Comparison of ENCODE assay signal across 7 mouse cellular contexts in the genomic region with DNA sequence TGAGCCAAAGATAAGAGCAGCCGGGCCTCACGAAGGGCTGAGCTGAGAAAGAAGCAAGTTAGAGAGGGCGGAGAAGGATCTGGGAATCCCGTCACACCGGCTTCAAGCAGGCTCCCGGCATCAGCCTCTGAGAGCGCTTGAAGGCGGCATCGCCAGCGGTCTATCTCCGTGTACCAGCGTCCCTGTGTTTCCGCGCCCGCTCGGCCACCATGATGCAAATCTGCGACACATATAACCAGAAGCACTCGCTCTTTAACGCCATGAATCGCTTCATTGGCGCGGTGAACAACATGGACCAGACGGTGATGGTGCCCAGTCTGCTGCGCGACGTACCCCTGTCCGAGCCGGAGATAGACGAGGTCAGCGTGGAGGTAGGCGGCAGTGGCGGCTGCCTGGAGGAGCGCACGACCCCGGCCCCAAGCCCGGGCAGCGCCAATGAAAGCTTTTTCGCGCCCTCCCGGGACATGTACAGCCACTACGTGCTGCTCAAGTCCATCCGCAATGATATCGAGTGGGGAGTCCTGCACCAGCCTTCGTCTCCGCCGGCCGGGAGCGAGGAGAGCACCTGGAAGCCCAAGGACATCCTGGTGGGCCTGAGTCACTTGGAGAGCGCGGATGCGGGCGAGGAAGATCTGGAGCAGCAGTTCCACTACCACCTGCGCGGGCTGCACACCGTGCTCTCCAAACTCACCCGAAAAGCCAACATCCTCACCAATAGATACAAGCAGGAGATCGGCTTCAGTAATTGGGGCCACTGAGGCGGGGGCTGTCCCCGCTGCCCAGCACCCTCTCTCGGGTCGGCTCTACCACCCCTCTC. TPM values are rescaled to one million over a fixed set of nuclear protein-coding genes. Genes with fewer than 3 reads are reported as not detected.
DNase-seq lines count a peak whose midpoint lies in the region; ATAC-seq and TF ChIP-seq lines count a peak whose summit lies in the region.

No protein-coding gene starts in this region.

- WGBS in forebrain, embryonic 13.5 days: 18% methylated on average over 61 of the region's 61 CpGs
- WGBS in hindbrain, embryonic 13.5 days: 11% methylated on average over 61 of the region's 61 CpGs
- 14% methylated on average over 61 of the region's 61 CpGs for WGBS in midbrain, embryonic 13.5 days

- DNase-seq in MEL (ENCODE audit: low read depth, low spot score): peak; percentile 75
- peak; percentile 58 for DNase-seq in brain, adult 2 months (ENCODE audit: low read depth, low spot score)
- DNase-seq in left cerebral cortex, adult 2 months (ENCODE audit: extremely low spot score in 1 of 2, low spot score in 2 of 2): peak; percentile 31 to 34
- DNase-seq in spleen, postnatal 36 days (ENCODE audit: low spot score in 2 of 2): peak; percentile 7 to 16

- no peak; a peak in 1 of 4 replicates for TF ChIP-seq POLR2A in MEL (IDR thresholded peaks at IDR 0.05; ENCODE audit: control insufficient read depth in 1 of 2, insufficient read depth in 1 of 2, low read depth in 1 of 2, low read length in 2 of 2, poor library complexity in 1 of 2)

- H3K79me2 ChIP-seq in MEL (ENCODE audit: control insufficient read depth, insufficient read depth, low read length, poor library complexity): peaks cover 21% of the 10 kb centered on the region

- H3K9me3 ChIP-seq in MEL (replicated peaks; ENCODE audit: insufficient read depth, low read length): no peaks in the 10 kb centered on the region
- H3K9me3 ChIP-seq in forebrain, embryonic 13.5 days (replicated peaks): no peaks in the 10 kb centered on the region
- no peaks in the 10 kb centered on the region for H3K9me3 ChIP-seq in hindbrain, embryonic 13.5 days
- H3K9me3 ChIP-seq in midbrain, embryonic 13.5 days: no peaks in the 10 kb centered on the region

- peak overlapping the region; percentile 85 to 93 for H3K4me3 ChIP-seq in MEL (ENCODE audit: control insufficient read depth in 1 of 2, insufficient read depth in 1 of 2, low read depth in 2 of 2, low read length in 2 of 2)
- H3K4me3 ChIP-seq in forebrain, embryonic 13.5 days: peak overlapping the region; percentile 58
- peak overlapping the region; percentile 62 for H3K4me3 ChIP-seq in hindbrain, embryonic 13.5 days
- H3K4me3 ChIP-seq in left cerebral cortex, adult 2 months: peak overlapping the region; percentile 62
- H3K4me3 ChIP-seq in midbrain, embryonic 13.5 days (replicated peaks): peak overlapping the region; percentile 57

- TF ChIP-seq EP300 in MEL (IDR thresholded peaks at IDR 0.05; ENCODE audit: low read depth in 1 of 2, low read length in 2 of 2): no peak

- no peak for TF ChIP-seq CTCF in MEL (IDR thresholded peaks at IDR 0.05 in 2 of 3, conservative IDR thresholded peaks at IDR 0.05 in 1 of 3; ENCODE audit: control insufficient read depth in 1 of 3, insufficient read depth in 1 of 3, low read depth in 2 of 3, low read length in 3 of 3, poor library complexity in 1 of 3, severe bottlenecking in 1 of 3)
- no peak for TF ChIP-seq CTCF in left cerebral cortex, adult 2 months (IDR thresholded peaks at IDR 0.05)

- H3K4me1 ChIP-seq in MEL (ENCODE audit: control insufficient read depth in 1 of 2, insufficient read depth in 2 of 2, low read length in 2 of 2): peaks cover 12 to 26% of the 10 kb centered on the region in 2 experiments
- peaks cover 15% of the 10 kb centered on the region; the same call in 1 of the 2 replicates for H3K4me1 ChIP-seq in forebrain, embryonic 13.5 days
- H3K4me1 ChIP-seq in hindbrain, embryonic 13.5 days (replicated peaks): peaks cover 8% of the 10 kb centered on the region; the same call in 1 of the 2 replicates
- peaks cover 21% of the 10 kb centered on the region for H3K4me1 ChIP-seq in midbrain, embryonic 13.5 days (replicated peaks)

- TF ChIP-seq RAD21 in MEL (IDR thresholded peaks at IDR 0.05; ENCODE audit: low read depth, low read length): no peak

- peak overlapping the region; percentile 89 for H3K27ac ChIP-seq in MEL (ENCODE audit: control insufficient read depth, low read depth, low read length)
- H3K27ac ChIP-seq in forebrain, embryonic 13.5 days: peak overlapping the region; percentile 89
- H3K27ac ChIP-seq in hindbrain, embryonic 13.5 days: peak overlapping the region; percentile 91
- peak overlapping the region; percentile 88 for H3K27ac ChIP-seq in left cerebral cortex, adult 2 months
- H3K27ac ChIP-seq in midbrain, embryonic 13.5 days: peak overlapping the region; percentile 86

- 0 out of 2 replicates have a peak, but pooled peaks have one; percentile 5 for ATAC-seq in forebrain, embryonic 13.5 days
- peak; percentile 33 for ATAC-seq in hindbrain, embryonic 13.5 days (ENCODE audit: low FRiP score)
- ATAC-seq in midbrain, embryonic 13.5 days: peak; percentile 18

- intact Hi-C loops in left cerebral cortex, adult 2 months (cut with DNase I): loop anchor here (2.0 to 10.0 kb wide), 2 partner anchors 275 to 1357 kb away; no protein-coding TSS in a partner anchor

- H3K4me2 ChIP-seq in forebrain, embryonic 13.5 days: peak overlapping the region; percentile 60
- peak overlapping the region; percentile 62 for H3K4me2 ChIP-seq in hindbrain, embryonic 13.5 days
- H3K4me2 ChIP-seq in midbrain, embryonic 13.5 days (replicated peaks): peak overlapping the region; percentile 67

- peaks cover 0 to 30% of the 10 kb centered on the region in 2 experiments; a peak in 2 of 4 replicates for H3K36me3 ChIP-seq in MEL (ENCODE audit: control insufficient read depth in 1 of 2, insufficient read depth in 2 of 2, low read length in 2 of 2)
- H3K36me3 ChIP-seq in forebrain, embryonic 13.5 days (ENCODE audit: poor library complexity, severe bottlenecking): no peaks in the 10 kb centered on the region
- H3K36me3 ChIP-seq in hindbrain, embryonic 13.5 days: no peaks in the 10 kb centered on the region
- H3K36me3 ChIP-seq in midbrain, embryonic 13.5 days: no peaks in the 10 kb centered on the region

- H3K9ac ChIP-seq in MEL (ENCODE audit: control insufficient read depth, low read depth, low read length, poor library complexity, severe bottlenecking): peak overlapping the region; percentile 87
- peak overlapping the region; percentile 83 for H3K9ac ChIP-seq in forebrain, embryonic 13.5 days
- H3K9ac ChIP-seq in hindbrain, embryonic 13.5 days: peak overlapping the region; percentile 90
- peak overlapping the region; percentile 82 for H3K9ac ChIP-seq in midbrain, embryonic 13.5 days (replicated peaks)

- no peaks in the 10 kb centered on the region for H3K27me3 ChIP-seq in MEL (ENCODE audit: control insufficient read depth in 1 of 2, insufficient read depth in 2 of 2, low read length in 2 of 2)
- no peaks in the 10 kb centered on the region for H3K27me3 ChIP-seq in forebrain, embryonic 13.5 days
- no peaks in the 10 kb centered on the region for H3K27me3 ChIP-seq in hindbrain, embryonic 13.5 days
- no peaks in the 10 kb centered on the region for H3K27me3 ChIP-seq in midbrain, embryonic 13.5 days

TF ChIP-seq in MEL, 35 proteins besides CTCF, POLR2A, EP300 and RAD21:
- TF ChIP-seq SIN3A (IDR thresholded peaks at IDR 0.05; ENCODE audit: low read length): 0 out of 2 replicates have a peak, but pooled peaks have one; percentile 16
- TF ChIP-seq JUND (IDR thresholded peaks at IDR 0.05; ENCODE audit: low read depth, low read length): no peak
- TF ChIP-seq ZKSCAN1 (IDR thresholded peaks at IDR 0.05; ENCODE audit: low read depth, low read length): no peak
- peak; percentile 7; the same call in 1 of the 2 replicates for TF ChIP-seq MXI1 (IDR thresholded peaks at IDR 0.05; ENCODE audit: low read depth, low read length)
- peak; percentile 19; the same call in 1 of the 2 replicates for TF ChIP-seq E2F4 (IDR thresholded peaks at IDR 0.05; ENCODE audit: borderline replicate concordance, low read depth, low read length)
- TF ChIP-seq NELFE (IDR thresholded peaks at IDR 0.05; ENCODE audit: low read depth, low read length): no peak
- no peak for TF ChIP-seq ZMIZ1 (IDR thresholded peaks at IDR 0.05; ENCODE audit: low read depth, low read length)
- 0 out of 2 replicates have a peak, but pooled peaks have one; percentile 1 for TF ChIP-seq ETS1 (IDR thresholded peaks at IDR 0.05; ENCODE audit: low read depth, low read length)
- no peak for TF ChIP-seq KAT2A (conservative IDR thresholded peaks at IDR 0.05; ENCODE audit: low read depth, low read length)
- TF ChIP-seq NRF1 (IDR thresholded peaks at IDR 0.05; ENCODE audit: insufficient read depth, low read depth, low read length, poor library complexity, severe bottlenecking): no peak
- no peak for TF ChIP-seq TBP (IDR thresholded peaks at IDR 0.05; ENCODE audit: low read depth, low read length)
- TF ChIP-seq CHD1 (IDR thresholded peaks at IDR 0.05; ENCODE audit: low read depth, low read length): no peak; the same call in 1 of the 2 replicates
- TF ChIP-seq GATA1 (IDR thresholded peaks at IDR 0.05; ENCODE audit: low read depth, low read length): peak; percentile 38; the same call in 1 of the 2 replicates
- no peak for TF ChIP-seq CHD2 (IDR thresholded peaks at IDR 0.05; ENCODE audit: low read length)
- no peak for TF ChIP-seq HCFC1 (IDR thresholded peaks at IDR 0.05; ENCODE audit: low read depth, low read length)
- no peak for TF ChIP-seq MAZ (IDR thresholded peaks at IDR 0.05; ENCODE audit: low read depth, low read length)
TF ChIP-seq in MEL: peak in this region for 5.

RNA-seq across cellular contexts. Expression of a gene that starts 3.4 kb away (rescaled TPM):
- total RNA-seq in MEL (2012; rRNA removed): 41.2 and 50.5 TPM in 2 replicates
- 10 to 100 TPM in 1 of 2 experiments, not detected in 1; 60.1 TPM for polyA plus RNA-seq in MEL (2012; ENCODE audit: insufficient read depth in 1 of 2, insufficient read length in 2 of 2, low read depth in 1 of 2, low replicate concordance in 2 of 2, missing spikeins in 1 of 2)
- polyA plus RNA-seq in forebrain, embryonic 13.5 days (2015; fragmentation: Nextera tagmentation; extraction: Ambion mirVana): 74.8 and 77.8 TPM in 2 replicates
- polyA plus RNA-seq in hindbrain, embryonic 13.5 days (2015; fragmentation: Nextera tagmentation; extraction: Ambion mirVana): 102 and 108 TPM in 2 replicates
- total RNA-seq in left cerebral cortex, adult 2 months (2021): 100 to 1,000 TPM in 1 of 2 experiments, 10 to 100 TPM in 1; 99.7 to 112 TPM
- 63.7 and 67.6 TPM in 2 replicates for polyA plus RNA-seq in midbrain, embryonic 13.5 days (2015; fragmentation: Nextera tagmentation; extraction: Ambion mirVana)

Comparison
In these comparisons a context has a peak if more than half of its experiments do, and no peak if none do; other contexts are left out.
1. Peak in every context shown above with its lines: DNase-seq, ATAC-seq, H3K4me3 ChIP-seq and H3K27ac ChIP-seq.
2. DNase-seq: peak in every context shown above with its lines; median percentile 75 in MEL; 58 in brain, adult 2 months; 32 in left cerebral cortex, adult 2 months; 12 in spleen, postnatal 36 days.